Comparison of ENCODE assay signal across 8 mouse cellular contexts in genomic region chr11:115764698-115765097, GRCm38 (mm10). TPM values are rescaled to one million over a fixed set of nuclear protein-coding genes. Genes with fewer than 3 reads are reported as not detected.
DNase-seq lines count a peak whose midpoint lies in the region; ATAC-seq lines count a peak whose summit lies in the region.

No protein-coding gene starts in this region.

- H3K9me3 ChIP-seq in heart, embryonic 15.5 days (replicated peaks), result no peaks in the 10 kb centered on the region
- H3K9me3 ChIP-seq in hindbrain, embryonic 13.5 days, result no peaks in the 10 kb centered on the region
- H3K9me3 ChIP-seq in midbrain, embryonic 12.5 days, result no peaks in the 10 kb centered on the region

- DNase-seq in heart, adult 11 months, result no peak
- DNase-seq in MN1 (ENCODE audit: low spot score), result peak; percentile 31
- DNase-seq in cerebellum, postnatal 14 days, result no peak
- DNase-seq in gastrocnemius, adult 8-10 months (ENCODE audit: low spot score in 2 of 2), result no peak
- no peak for DNase-seq in frontal cortex, postnatal 25 days (ENCODE audit: low spot score in 2 of 2)

- peaks cover 31% of the 10 kb centered on the region for H3K4me1 ChIP-seq in heart, embryonic 15.5 days (replicated peaks)
- H3K4me1 ChIP-seq in hindbrain, embryonic 13.5 days (replicated peaks), result peaks cover 36% of the 10 kb centered on the region
- peaks cover 20% of the 10 kb centered on the region for H3K4me1 ChIP-seq in midbrain, embryonic 12.5 days

- H3K36me3 ChIP-seq in heart, embryonic 15.5 days, result no peaks in the 10 kb centered on the region
- no peaks in the 10 kb centered on the region for H3K36me3 ChIP-seq in hindbrain, embryonic 13.5 days
- H3K36me3 ChIP-seq in midbrain, embryonic 12.5 days, result no peaks in the 10 kb centered on the region

- peak overlapping the region; percentile 60 for H3K4me3 ChIP-seq in heart, embryonic 15.5 days
- H3K4me3 ChIP-seq in hindbrain, embryonic 13.5 days, result peak overlapping the region; percentile 77
- H3K4me3 ChIP-seq in midbrain, embryonic 12.5 days, result peak overlapping the region; percentile 74

- H3K27ac ChIP-seq in heart, embryonic 15.5 days, result peak overlapping the region; percentile 74
- peak overlapping the region; percentile 73; the same call in 1 of the 2 replicates for H3K27ac ChIP-seq in hindbrain, embryonic 13.5 days
- H3K27ac ChIP-seq in midbrain, embryonic 12.5 days (replicated peaks), result no peak overlapping the region

- H3K27me3 ChIP-seq in heart, embryonic 15.5 days, result no peaks in the 10 kb centered on the region
- no peaks in the 10 kb centered on the region for H3K27me3 ChIP-seq in hindbrain, embryonic 13.5 days
- H3K27me3 ChIP-seq in midbrain, embryonic 12.5 days, result no peaks in the 10 kb centered on the region

- H3K9ac ChIP-seq in heart, embryonic 15.5 days, result peak overlapping the region; percentile 51
- H3K9ac ChIP-seq in hindbrain, embryonic 13.5 days, result peak overlapping the region; percentile 96
- H3K9ac ChIP-seq in midbrain, embryonic 12.5 days (replicated peaks), result no peak overlapping the region

- no peak for ATAC-seq in heart, embryonic 15.5 days (replicated peaks; ENCODE audit: insufficient number of reproducible peaks, insufficient read depth, low FRiP score, low read depth)
- ATAC-seq in hindbrain, embryonic 13.5 days (ENCODE audit: low FRiP score), result no peak
- ATAC-seq in midbrain, embryonic 12.5 days (ENCODE audit: low FRiP score, low read depth), result no peak

- WGBS in heart, embryonic 15.5 days, result 41% methylated on average over 2 of the region's 2 CpGs
- 27% methylated on average over 2 of the region's 2 CpGs for WGBS in hindbrain, embryonic 13.5 days
- WGBS in midbrain, embryonic 12.5 days, result 30% methylated on average over 2 of the region's 2 CpGs

- H3K4me2 ChIP-seq in heart, embryonic 15.5 days, result peak overlapping the region; percentile 80
- H3K4me2 ChIP-seq in hindbrain, embryonic 13.5 days, result peak overlapping the region; percentile 53
- H3K4me2 ChIP-seq in midbrain, embryonic 12.5 days (replicated peaks), result peak overlapping the region; percentile 55

RNA-seq across cellular contexts. Expression of gene Tmem94, which starts 0.5 kb away (rescaled TPM):
- 36.7 and 38.8 TPM in 2 replicates for polyA plus RNA-seq in heart, embryonic 15.5 days (2015; fragmentation: Nextera tagmentation; extraction: Ambion mirVana)
- 30.9 TPM in 2 replicates for polyA plus RNA-seq in hindbrain, embryonic 13.5 days (2015; fragmentation: Nextera tagmentation; extraction: Ambion mirVana)
- 42.4 and 47.0 TPM in 2 replicates for polyA plus RNA-seq in midbrain, embryonic 12.5 days (2016; fragmentation: Nextera tagmentation; extraction: Ambion mirVana)
- 100 to 1,000 TPM in 3 of 4 experiments, 10 to 100 TPM in 1; 90.5 to 118 (median 104) TPM for total RNA-seq in gastrocnemius, adult 8-10 months (2022)

RNA-seq across cellular contexts. Expression of gene Caskin2, which starts 48.7 kb away (rescaled TPM):
- polyA plus RNA-seq in heart, embryonic 15.5 days (2015; fragmentation: Nextera tagmentation; extraction: Ambion mirVana), result 18.0 and 22.5 TPM in 2 replicates
- 11.6 and 11.8 TPM in 2 replicates for polyA plus RNA-seq in hindbrain, embryonic 13.5 days (2015; fragmentation: Nextera tagmentation; extraction: Ambion mirVana)
- 15.5 and 17.0 TPM in 2 replicates for polyA plus RNA-seq in midbrain, embryonic 12.5 days (2016; fragmentation: Nextera tagmentation; extraction: Ambion mirVana)
- 10 to 100 TPM; 11.6 to 14.6 (median 12.3) TPM for total RNA-seq in gastrocnemius, adult 8-10 months (2022)

RNA-seq across cellular contexts. Expression of gene Tsen54, which starts 49.8 kb away (rescaled TPM):
- polyA plus RNA-seq in heart, embryonic 15.5 days (2015; fragmentation: Nextera tagmentation; extraction: Ambion mirVana), result 20.1 and 26.4 TPM in 2 replicates
- polyA plus RNA-seq in hindbrain, embryonic 13.5 days (2015; fragmentation: Nextera tagmentation; extraction: Ambion mirVana), result 24.5 and 25.4 TPM in 2 replicates
- polyA plus RNA-seq in midbrain, embryonic 12.5 days (2016; fragmentation: Nextera tagmentation; extraction: Ambion mirVana), result 27.9 and 30.9 TPM in 2 replicates
- 1 to 10 TPM; 4.8 to 7.2 (median 5.7) TPM for total RNA-seq in gastrocnemius, adult 8-10 months (2022)

RNA-seq across cellular contexts. Expression of gene Grb2, which starts 56.3 kb away (rescaled TPM):
- polyA plus RNA-seq in heart, embryonic 15.5 days (2015; fragmentation: Nextera tagmentation; extraction: Ambion mirVana), result 103 and 104 TPM in 2 replicates
- polyA plus RNA-seq in hindbrain, embryonic 13.5 days (2015; fragmentation: Nextera tagmentation; extraction: Ambion mirVana), result 184 and 196 TPM in 2 replicates
- polyA plus RNA-seq in midbrain, embryonic 12.5 days (2016; fragmentation: Nextera tagmentation; extraction: Ambion mirVana), result 137 and 149 TPM in 2 replicates
- 10 to 100 TPM; 60.8 to 77.6 (median 67.7) TPM for total RNA-seq in gastrocnemius, adult 8-10 months (2022)

RNA-seq across cellular contexts. Expression of gene Llgl2, which starts 59.2 kb away (rescaled TPM):
- 12.7 and 17.2 TPM in 2 replicates for polyA plus RNA-seq in heart, embryonic 15.5 days (2015; fragmentation: Nextera tagmentation; extraction: Ambion mirVana)
- 1.00 and 2.2 TPM in 2 replicates for polyA plus RNA-seq in hindbrain, embryonic 13.5 days (2015; fragmentation: Nextera tagmentation; extraction: Ambion mirVana)
- polyA plus RNA-seq in midbrain, embryonic 12.5 days (2016; fragmentation: Nextera tagmentation; extraction: Ambion mirVana), result 3.7 and 4.4 TPM in 2 replicates
- 10 to 100 TPM in 2 of 4 experiments, 1 to 10 TPM in 2; 6.6 to 20.8 (median 9.5) TPM for total RNA-seq in gastrocnemius, adult 8-10 months (2022)
